Mouse (Mus musculus) brain, embryonic 14.5 days (tissue): ENCODE data around the gene Tspan5.

Experiments used
- CTCF ChIP-seq: fragments of 200-500 bp; IDR thresholded peaks from 2 replicates; pipeline ENCODE4 v1.5.1; 2012; ENCODE audit warnings: inconsistent platforms, mild to moderate bottlenecking, moderate library complexity, borderline replicate concordance; ENCODE audit not compliant: insufficient read depth, insufficient read length; ENCODE audit errors: extremely low read depth
- POLR2A ChIP-seq: fragments of 200-500 bp; IDR thresholded peaks from 2 replicates; pipeline ENCODE4 v1.6.1; 2012; ENCODE audit warnings: mild to moderate bottlenecking, inconsistent platforms, borderline replicate concordance; ENCODE audit not compliant: poor library complexity, insufficient read depth, insufficient read length, severe bottlenecking; ENCODE audit errors: extremely low read depth

- TF ChIP-seq POLR2A (no peak), CTCF (no peak)
Measured at GRCm38 (mm10) chr3:138841288-138841687, 99.3 kb downstream of the Tspan5 start.
